Mouse (Mus musculus) CH12.LX (cell line): ENCODE data around the gene Gne. TPM values are rescaled to one million over a fixed set of nuclear protein-coding genes. Genes with fewer than 3 reads are reported as not detected.

Source experiments
- DNase-seq: peaks from one replicate; pipeline ENCODE4 v3.0.0-alpha.2; 2013; ENCODE audit errors: extremely low read depth
- H3K27ac ChIP-seq: 2 replicates; pipeline ENCODE4 v1.5.1; 2012; ENCODE audit warnings: low read depth, mild to moderate bottlenecking, control low read depth, moderate library complexity; ENCODE audit not compliant: insufficient read depth
- H3K27me3 ChIP-seq: replicated peaks from 2 replicates; pipeline ENCODE3; 2012; ENCODE audit warnings: inconsistent platforms
- H3K36me3 ChIP-seq, 2 experiments: replicated peaks in 1 of 2; 2 replicates each; pipeline versions ENCODE3 to v1.6.1; 2012; ENCODE audit warnings: inconsistent platforms in 1 of 2, low read length in 1 of 2, mild to moderate bottlenecking in 1 of 2, mixed read lengths in 1 of 2, moderate library complexity in 1 of 2; ENCODE audit not compliant: control insufficient read depth in 1 of 2, insufficient read depth in 1 of 2
- H3K4me1 ChIP-seq, 2 experiments: 2 replicates each; pipeline ENCODE4 v1.6.1; 2012; ENCODE audit warnings: inconsistent platforms in 1 of 2, moderate library complexity in 1 of 2; ENCODE audit not compliant: insufficient read depth in 2 of 2, control insufficient read depth in 1 of 2
- H3K4me2 ChIP-seq: 2 replicates; pipeline ENCODE4 v1.6.1; 2012; ENCODE audit warnings: low read depth, mild to moderate bottlenecking, control low read depth; ENCODE audit not compliant: poor library complexity, insufficient read depth, severe bottlenecking
- H3K4me3 ChIP-seq, 3 experiments: fragments of 150-350 bp in 1 of 3; sonication (generic) in 1 of 3; replicated peaks in 1 of 3; 2 replicates each; pipeline versions ENCODE3 to v1.5.1; 2011 to 2012; ENCODE audit warnings: low read depth in 2 of 3, low read length in 2 of 3, mild to moderate bottlenecking in 2 of 3, moderate library complexity in 2 of 3, control low read depth in 1 of 3, improper control_type of control experiment in 1 of 3, inconsistent platforms in 1 of 3, mixed read lengths in 1 of 3; ENCODE audit not compliant: poor library complexity in 1 of 3
- H3K79me2 ChIP-seq: replicated peaks from 2 replicates; pipeline ENCODE4 v1.6.1; 2012; ENCODE audit warnings: mild to moderate bottlenecking, moderate library complexity; ENCODE audit not compliant: control insufficient read depth, poor library complexity, insufficient read depth, severe bottlenecking; ENCODE audit errors: extremely low read depth
- H3K9ac ChIP-seq: 2 replicates; pipeline ENCODE4 v1.6.1; 2012; ENCODE audit warnings: low read depth, mild to moderate bottlenecking, control low read depth, moderate library complexity; ENCODE audit not compliant: insufficient read depth
- H3K9me3 ChIP-seq: replicated peaks from 2 replicates; pipeline ENCODE3; 2012; ENCODE audit warnings: low read length, inconsistent platforms, mixed read lengths
- BHLHE40 ChIP-seq: IDR thresholded peaks from 2 replicates; pipeline ENCODE4 v1.6.1; 2011; ENCODE audit warnings: mild to moderate bottlenecking, low read depth, low read length, improper control_type of control experiment
- CHD1 ChIP-seq: IDR thresholded peaks from 2 replicates; pipeline ENCODE4 v1.6.1; 2012; ENCODE audit warnings: low read depth, low read length, improper control_type of control experiment, inconsistent platforms
- EP300 ChIP-seq: IDR thresholded peaks from 2 replicates; pipeline ENCODE4 v1.6.1; 2011; ENCODE audit warnings: low read length, improper control_type of control experiment
- ETS1 ChIP-seq: conservative IDR thresholded peaks from 2 replicates; pipeline ENCODE4 v1.6.1; 2012; ENCODE audit warnings: low read depth, mild to moderate bottlenecking, inconsistent platforms, low read length, improper control_type of control experiment, moderate library complexity
- GABPA ChIP-seq: IDR thresholded peaks from 2 replicates; pipeline ENCODE4 v1.6.1; 2012; ENCODE audit warnings: low read depth, low read length, improper control_type of control experiment, inconsistent platforms; ENCODE audit not compliant: insufficient replicate concordance
- HCFC1 ChIP-seq: IDR thresholded peaks from 2 replicates; pipeline ENCODE4 v1.6.1; 2012; ENCODE audit warnings: low read depth, mild to moderate bottlenecking, inconsistent platforms, low read length, improper control_type of control experiment
- IRF4 ChIP-seq: IDR thresholded peaks from 2 replicates; pipeline ENCODE4 v1.6.1; 2014; ENCODE audit warnings: low read depth, mild to moderate bottlenecking, inconsistent platforms, low read length, improper control_type of control experiment
- JUN ChIP-seq: IDR thresholded peaks from 2 replicates; pipeline ENCODE4 v1.6.1; 2011; ENCODE audit warnings: low read depth, mild to moderate bottlenecking, low read length, improper control_type of control experiment, moderate library complexity; ENCODE audit not compliant: insufficient read depth
- JUND ChIP-seq: conservative IDR thresholded peaks from 2 replicates; pipeline ENCODE4 v1.6.1; 2011; ENCODE audit warnings: low read depth, low read length, improper control_type of control experiment
- MAFK ChIP-seq: IDR thresholded peaks from 2 replicates; pipeline ENCODE4 v1.6.1; 2011; ENCODE audit warnings: low read length, improper control_type of control experiment; ENCODE audit not compliant: insufficient replicate concordance
- MXI1 ChIP-seq: IDR thresholded peaks from 2 replicates; pipeline ENCODE4 v1.6.1; 2011; ENCODE audit warnings: mild to moderate bottlenecking, low read depth, low read length, improper control_type of control experiment
- PAX5 ChIP-seq: IDR thresholded peaks from 2 replicates; pipeline ENCODE4 v1.6.1; 2012; ENCODE audit warnings: low read length, inconsistent platforms, mixed read lengths
- POLR2A ChIP-seq: IDR thresholded peaks from 2 replicates; pipeline ENCODE4 v1.6.1; 2011; ENCODE audit warnings: low read depth, mild to moderate bottlenecking, improper control_type of control experiment, low read length
- RAD21 ChIP-seq: IDR thresholded peaks from 2 replicates; pipeline ENCODE4 v1.6.1; 2011; ENCODE audit warnings: low read depth, mild to moderate bottlenecking, low read length, improper control_type of control experiment, moderate library complexity
- RCOR1 ChIP-seq: conservative IDR thresholded peaks from 2 replicates; pipeline ENCODE4 v1.6.1; 2012; ENCODE audit warnings: low read depth, mild to moderate bottlenecking, inconsistent platforms, low read length, improper control_type of control experiment
- SMC3 ChIP-seq: IDR thresholded peaks from 2 replicates; pipeline ENCODE4 v1.6.1; 2011; ENCODE audit warnings: low read depth, low read length, improper control_type of control experiment
- TCF12 ChIP-seq: IDR thresholded peaks from 2 replicates; pipeline ENCODE4 v1.6.1; 2014; ENCODE audit warnings: low read depth, mild to moderate bottlenecking, inconsistent platforms, low read length, improper control_type of control experiment
- UBTF ChIP-seq: IDR thresholded peaks from 2 replicates; pipeline ENCODE4 v1.6.1; 2012; ENCODE audit warnings: low read depth, mild to moderate bottlenecking, inconsistent platforms, low read length, improper control_type of control experiment, moderate library complexity
- USF2 ChIP-seq: conservative IDR thresholded peaks from 2 replicates; pipeline ENCODE4 v1.6.1; 2011; ENCODE audit warnings: low read depth, low read length, improper control_type of control experiment
- ZKSCAN1 ChIP-seq: IDR thresholded peaks from 2 replicates; pipeline ENCODE4 v1.6.1; 2012; ENCODE audit warnings: low read depth, inconsistent platforms, low read length, improper control_type of control experiment, borderline replicate concordance
- ZNF384 ChIP-seq: IDR thresholded peaks from 2 replicates; pipeline ENCODE4 v1.6.1; 2012; ENCODE audit warnings: low read depth, low read length, improper control_type of control experiment, inconsistent platforms
- dilution Hi-C: fragments of 300-500 bp; cut with MboI; formaldehyde crosslinking; loops from 2 replicates; pipeline ENCODE4 v1.14.3; 2020; ENCODE audit warnings: low sequenced_read_pairs; ENCODE audit not compliant: extremely low pct_unique_long_range_greater_than_20kb, extremely low pct_ligation_motif_present
- in situ Hi-C: fragments of 300-500 bp; cut with MboI; formaldehyde crosslinking; loops from 3 replicates; pipeline ENCODE4 v1.14.3; 2019; ENCODE audit warnings: low sequenced_read_pairs, low pct_ligation_motif_present, low pct_unique_long_range_greater_than_20kb, mixed read lengths
- polyA plus RNA-seq: library from polyadenylated mRNA; unstranded; fragments of >175 nt; gene quantifications from 2 replicates; pipeline ENCODE4 v1.2.1, GENCODE M21; 2012; ENCODE audit warnings: low read depth; ENCODE audit not compliant: insufficient read length
- total RNA-seq, 2 experiments: library from RNA; depleted of rRNA; stranded (reverse); fragments of 300-350 nt in 1 of 2; fragments of >200 nt in 1 of 2; gene quantifications; 2 replicates each; pipeline ENCODE4 v1.2.3; 2012 to 2014

The Gne gene
- total and polyA plus RNA-seq, 3 experiments: 34.4 to 37.1 (median 35.3) TPM

GRCm38 (mm10) chr4:44023681-44024080 lies 60.3 kb downstream of the Gne start:
- TF ChIP-seq JUN (no peak), EP300 (no peak), UBTF (no peak), ETS1 (no peak)
- H3K9ac ChIP-seq: no peak overlapping the region

GRCm38 (mm10) chr4:44022766-44023165 lies 61.2 kb downstream of the Gne start:
- H3K9ac ChIP-seq: no peak overlapping the region
- dilution Hi-C loops: no loop called here
- peaks cover 0 to 27% of the 10 kb centered on the region in 2 experiments; a peak in 2 of 4 replicates for H3K4me1 ChIP-seq
- in situ Hi-C loops: no loop called here
- H3K27me3 ChIP-seq: no peaks in the 10 kb centered on the region
- H3K4me2 ChIP-seq: no peak overlapping the region
- no peak overlapping the region for H3K27ac ChIP-seq
- H3K4me3 ChIP-seq: no peak overlapping the region
- TF ChIP-seq ZKSCAN1 (no peak), ZNF384 (no peak)
- H3K79me2 ChIP-seq: peaks cover 62% of the 10 kb centered on the region
- H3K9me3 ChIP-seq: no peaks in the 10 kb centered on the region
- H3K36me3 ChIP-seq: peaks cover 85 to 100% of the 10 kb centered on the region in 2 experiments
- DNase-seq: no peak

More at GRCm38 (mm10) chr4:44023681-44024080, 60.3 kb downstream of the Gne start:
- in situ Hi-C loops (no loop called here), dilution Hi-C loops (no loop called here)
- Histone ChIP-seq H3K36me3 (peaks cover 91 to 100% of the 10 kb centered on the region in 2 experiments), H3K9me3 (no peaks in the 10 kb centered on the region), H3K4me2 (no peak overlapping the region), H3K27ac (no peak overlapping the region), H3K27me3 (no peaks in the 10 kb centered on the region), H3K79me2 (peaks cover 53% of the 10 kb centered on the region), H3K4me3 (no peak overlapping the region), H3K4me1 (peaks cover 0 to 27% of the 10 kb centered on the region in 2 experiments; a peak in 2 of 4 replicates)
- DNase-seq: no peak

- dilution Hi-C loops (no loop called here), in situ Hi-C loops (no loop called here)
- Histone ChIP-seq H3K9me3 (no peaks in the 10 kb centered on the region), H3K36me3 (peaks cover 83 to 100% of the 10 kb centered on the region in 2 experiments), H3K4me3 (no peak overlapping the region), H3K4me2 (no peak overlapping the region), H3K27ac (no peak overlapping the region), H3K79me2 (peaks cover 66% of the 10 kb centered on the region), H3K4me1 (peaks cover 0 to 31% of the 10 kb centered on the region in 2 experiments; a peak in 2 of 4 replicates), H3K9ac (no peak overlapping the region), H3K27me3 (no peaks in the 10 kb centered on the region)
- TF ChIP-seq USF2 (no peak), MXI1 (no peak), BHLHE40 (no peak), JUND (no peak), PAX5 (no peak), RCOR1 (no peak), JUN (no peak), ZNF384 (no peak), HCFC1 (no peak), GABPA (no peak), CHD1 (no peak), MAFK (no peak), IRF4 (no peak), RAD21 (no peak), TCF12 (no peak), SMC3 (no peak), POLR2A (no peak)
- no peak for DNase-seq
Observed at GRCm38 (mm10) chr4:44022323-44022722, 61.7 kb downstream of the Gne start.
